Mouse (Mus musculus) CH12.LX (cell line): ENCODE measurements around the gene Polk.

Experiments used
- CTCF ChIP-seq, 2 experiments: IDR thresholded peaks in 1 of 2; conservative IDR thresholded peaks in 1 of 2; 2 replicates each; pipeline ENCODE4 v1.5.1; 2011 to 2012; ENCODE audit warnings: low read depth in 2 of 2, low read length in 2 of 2, improper control_type of control experiment in 1 of 2, inconsistent platforms in 1 of 2, mild to moderate bottlenecking in 1 of 2, moderate library complexity in 1 of 2
- EP300 ChIP-seq: IDR thresholded peaks from 2 replicates; pipeline ENCODE4 v1.6.1; 2011; ENCODE audit warnings: low read length, improper control_type of control experiment
- MEF2A ChIP-seq: IDR thresholded peaks from 2 replicates; pipeline ENCODE4 v1.6.1; 2014; ENCODE audit warnings: low read depth, mild to moderate bottlenecking, inconsistent platforms, low read length, improper control_type of control experiment, borderline replicate concordance

- no peak for TF ChIP-seq EP300
- no peak for TF ChIP-seq CTCF (conservative IDR thresholded peaks at IDR 0.05 in 1 of 2, IDR thresholded peaks at IDR 0.05 in 1 of 2; ENCODE audit: low read depth in 2 of 2, low read length in 2 of 2)
- no peak for TF ChIP-seq MEF2A
Measured at GRCm38 (mm10) chr13:96584201-96584600, 41.8 kb upstream of the Polk start.
